Mouse (Mus musculus) E14TG2a.4 (cell line): ENCODE data around the gene Gabarap.
A peak's percentile ranks its signal among the peaks of the same experiment; 100 is the strongest.

Experiments used
- H3K27me3 ChIP-seq: 2 replicates; pipeline ENCODE4 v1.6.1; 2014; ENCODE audit warnings: low read length, control low read depth; ENCODE audit not compliant: insufficient read depth
- H3K36me3 ChIP-seq: 2 replicates; pipeline ENCODE4 v1.6.1; 2014; ENCODE audit warnings: low read length, control low read depth; ENCODE audit not compliant: insufficient read depth
- H3K4me1 ChIP-seq: replicated peaks from 2 replicates; pipeline ENCODE4 v1.6.1; 2014; ENCODE audit warnings: low read depth, low read length, control low read depth
- H3K4me3 ChIP-seq: replicated peaks from 2 replicates; pipeline ENCODE4 v1.5.1; 2014; ENCODE audit warnings: mild to moderate bottlenecking, low read length
- H3K9me3 ChIP-seq: 2 replicates; pipeline ENCODE4 v1.6.1; 2014; ENCODE audit warnings: low read length, control low read depth
- CTCF ChIP-seq: conservative IDR thresholded peaks from 2 replicates; pipeline ENCODE4 v1.5.1; 2014; ENCODE audit warnings: low read length
- NANOG ChIP-seq: IDR thresholded peaks from 2 replicates; pipeline ENCODE4 v1.6.1; 2014; ENCODE audit warnings: borderline replicate concordance, low read length, mixed read lengths
- POU5F1 ChIP-seq: IDR thresholded peaks from 2 replicates; pipeline ENCODE4 v1.6.1; 2014; ENCODE audit warnings: low read length, borderline replicate concordance

Gabarap gene

DNA sequence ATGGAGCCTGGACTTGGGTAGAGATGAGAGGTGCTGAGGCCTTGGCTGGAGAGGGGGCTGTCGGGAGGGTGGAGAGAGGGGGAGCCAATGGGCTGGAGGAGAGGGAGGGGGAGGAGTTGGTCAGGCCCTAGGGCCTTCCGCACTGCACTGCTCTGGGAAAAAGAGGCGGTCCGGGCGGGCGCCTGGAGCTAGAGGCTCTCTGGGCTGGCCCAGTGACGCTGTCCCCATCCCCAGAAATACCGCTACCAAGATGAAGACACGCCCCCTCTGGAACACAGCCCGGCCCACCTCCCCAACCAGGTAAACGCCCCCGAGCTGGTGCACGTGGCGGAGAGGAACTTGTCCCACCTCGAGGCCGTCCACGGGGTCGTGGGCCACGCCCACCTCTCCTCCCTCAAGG, 35.7 kb downstream of the Gabarap start:
- peak overlapping the region; percentile 68 for H3K4me3 ChIP-seq

DNA sequence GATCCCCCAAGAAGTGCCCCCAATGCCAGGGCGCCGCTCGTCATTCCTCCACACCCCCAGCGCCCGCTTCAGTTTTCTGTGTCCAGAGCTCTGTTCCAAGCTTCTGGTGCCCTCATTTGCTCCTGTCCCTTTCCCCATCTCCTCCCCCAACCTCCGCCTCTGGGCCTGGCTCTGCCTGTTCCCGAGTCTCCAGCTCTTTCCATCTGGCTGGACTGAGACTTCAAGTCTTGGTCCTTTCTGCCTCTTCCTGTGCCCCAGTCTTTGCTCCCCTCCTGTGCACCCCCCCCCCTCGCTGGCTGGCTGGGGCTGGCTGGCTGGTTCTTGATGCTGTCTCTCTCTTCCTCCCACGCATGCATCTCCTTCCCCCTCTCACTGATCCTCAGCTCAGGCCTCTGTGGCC, 36.5 kb downstream of the Gabarap start:
- H3K9me3 ChIP-seq, result no peaks in the 10 kb centered on the region
- H3K4me3 ChIP-seq, result peak overlapping the region; percentile 68
- no peak for TF ChIP-seq CTCF
- TF ChIP-seq NANOG, result no peak
- TF ChIP-seq POU5F1, result no peak
- peaks cover 73% of the 10 kb centered on the region for H3K4me1 ChIP-seq
- peaks cover 14% of the 10 kb centered on the region for H3K36me3 ChIP-seq
- H3K27me3 ChIP-seq, result peaks cover 46% of the 10 kb centered on the region

More for the DNA sequence above, 35.7 kb downstream of the Gabarap start:
- H3K36me3 ChIP-seq, result peaks cover 8% of the 10 kb centered on the region
- TF ChIP-seq NANOG, result no peak
- TF ChIP-seq CTCF, result no peak
- no peak for TF ChIP-seq POU5F1
- H3K27me3 ChIP-seq, result peaks cover 51% of the 10 kb centered on the region
- H3K9me3 ChIP-seq, result no peaks in the 10 kb centered on the region
- peaks cover 73% of the 10 kb centered on the region for H3K4me1 ChIP-seq

DNA sequence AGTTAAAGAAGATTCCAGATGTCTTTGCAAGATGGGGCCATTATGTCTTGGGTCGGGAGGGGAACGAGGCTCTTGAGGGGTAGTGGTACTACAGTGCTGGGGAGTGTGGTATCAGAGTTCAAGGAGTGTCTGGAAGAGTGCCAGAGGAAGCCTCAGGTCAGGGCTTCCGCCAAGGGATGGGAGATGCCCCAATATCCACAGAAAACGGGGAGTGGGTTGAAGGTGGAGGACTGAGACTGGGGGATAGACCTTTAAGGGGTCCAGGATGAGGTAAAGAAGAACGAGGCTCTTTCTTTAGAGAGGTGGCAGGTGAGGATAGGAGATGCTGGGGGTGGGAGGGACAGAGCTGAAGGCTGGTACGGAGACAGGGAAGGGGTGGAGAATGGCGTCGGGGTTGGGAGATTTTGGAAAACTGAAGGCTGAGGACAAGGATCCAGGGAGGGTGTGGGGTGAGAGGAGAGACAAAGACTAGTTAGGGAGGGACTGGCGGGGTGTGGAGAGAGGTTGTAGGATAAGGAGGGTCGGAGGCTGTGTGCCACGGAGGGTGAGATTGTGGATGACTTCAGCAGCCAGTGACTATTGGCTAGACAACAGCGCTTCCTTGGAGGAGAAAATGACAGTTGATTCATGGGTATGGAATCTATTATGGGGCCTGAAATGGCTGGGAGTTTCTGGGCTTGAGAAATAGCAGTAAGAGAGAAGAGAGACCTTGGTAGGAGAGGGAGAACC, 37.6 kb downstream of the Gabarap start:
- TF ChIP-seq NANOG, result no peak
- no peak for TF ChIP-seq POU5F1
- TF ChIP-seq CTCF, result no peak
- Histone ChIP-seq H3K9me3 (no peaks in the 10 kb centered on the region), H3K27me3 (peaks cover 35% of the 10 kb centered on the region), H3K4me1 (peaks cover 68% of the 10 kb centered on the region), H3K4me3 (peak overlapping the region; percentile 71), H3K36me3 (peaks cover 14% of the 10 kb centered on the region)

DNA sequence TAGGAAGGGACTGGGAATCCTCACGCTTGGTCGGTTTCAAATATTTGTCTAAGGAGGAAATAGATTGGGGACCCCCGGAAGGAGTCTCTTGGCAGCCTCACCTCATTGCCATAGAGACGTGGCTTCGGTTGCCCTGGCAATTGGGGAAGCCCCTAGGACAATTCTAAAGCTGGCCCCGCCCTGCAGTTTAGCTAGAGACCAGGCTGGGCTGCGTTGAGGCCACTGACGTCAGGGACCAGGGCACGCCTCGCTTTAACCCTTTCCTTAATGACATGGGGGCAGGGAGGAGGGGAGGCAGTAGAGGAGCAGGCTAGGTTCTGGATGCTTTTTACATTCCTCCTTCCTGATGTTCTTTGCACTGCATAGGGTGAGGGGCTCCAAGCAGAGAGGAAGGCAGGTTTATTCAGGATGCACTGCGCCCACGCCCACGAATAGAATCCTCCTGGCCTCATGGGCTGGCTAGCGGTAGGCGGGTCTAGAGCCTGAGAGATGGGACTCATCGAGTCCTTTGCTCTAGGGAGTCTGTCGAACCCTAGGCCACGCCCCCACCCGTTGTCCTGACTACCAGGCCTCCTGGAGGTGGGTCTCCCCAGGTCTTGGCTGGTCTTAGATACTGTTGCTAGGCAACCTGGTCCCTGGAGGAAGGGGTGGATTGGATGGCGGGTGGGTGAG, 38.3 kb downstream of the Gabarap start:
- peaks cover 14% of the 10 kb centered on the region for H3K36me3 ChIP-seq
- no peak for TF ChIP-seq POU5F1
- no peak for TF ChIP-seq NANOG
- H3K4me3 ChIP-seq, result peak overlapping the region; percentile 71
- peaks cover 30% of the 10 kb centered on the region for H3K27me3 ChIP-seq
- H3K4me1 ChIP-seq, result peaks cover 63% of the 10 kb centered on the region
- H3K9me3 ChIP-seq, result no peaks in the 10 kb centered on the region

DNA sequence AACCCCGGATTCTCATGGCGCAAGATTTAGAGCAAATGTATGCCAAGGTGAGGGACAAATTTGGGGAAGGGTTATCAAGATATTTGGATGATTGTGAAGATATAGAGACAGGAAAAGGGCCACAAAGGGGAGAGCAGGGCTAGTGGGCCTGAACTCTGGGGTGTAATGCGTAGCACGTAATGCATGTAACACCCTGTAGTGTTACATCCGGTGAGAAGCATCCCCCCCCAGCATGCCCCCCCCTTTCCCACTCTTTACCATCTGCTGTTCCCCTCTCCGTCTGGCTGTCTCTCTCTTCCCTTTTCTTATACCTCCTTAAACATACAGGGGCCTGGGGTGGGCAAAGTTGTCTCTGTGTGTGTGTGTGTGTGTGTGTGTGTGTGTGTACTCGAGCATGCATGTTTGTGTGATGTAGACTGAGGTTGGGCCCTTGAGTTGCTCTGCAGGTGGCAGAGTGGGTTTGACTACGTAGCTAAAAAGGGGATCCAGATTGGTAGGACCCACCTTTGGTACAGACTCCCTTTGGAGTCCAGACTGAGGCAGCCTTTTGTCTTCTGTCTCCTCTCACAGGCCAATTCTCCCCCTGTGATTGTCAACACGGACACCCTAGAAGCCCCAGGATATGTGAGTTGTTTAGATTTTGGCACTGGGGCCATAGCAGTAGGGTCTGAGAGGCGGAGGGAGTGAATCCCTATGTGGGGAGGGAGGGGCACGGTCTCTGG, 39.0 kb downstream of the Gabarap start:
- no peaks in the 10 kb centered on the region for H3K9me3 ChIP-seq
- TF ChIP-seq CTCF, result no peak
- TF ChIP-seq POU5F1, result no peak
- TF ChIP-seq NANOG, result no peak
- peaks cover 24% of the 10 kb centered on the region for H3K27me3 ChIP-seq
- H3K4me3 ChIP-seq, result 0 out of 2 replicates have a peak overlapping the region, but pooled peaks have one; percentile 71
- H3K36me3 ChIP-seq, result peaks cover 14% of the 10 kb centered on the region
- peaks cover 61% of the 10 kb centered on the region for H3K4me1 ChIP-seq

DNA sequence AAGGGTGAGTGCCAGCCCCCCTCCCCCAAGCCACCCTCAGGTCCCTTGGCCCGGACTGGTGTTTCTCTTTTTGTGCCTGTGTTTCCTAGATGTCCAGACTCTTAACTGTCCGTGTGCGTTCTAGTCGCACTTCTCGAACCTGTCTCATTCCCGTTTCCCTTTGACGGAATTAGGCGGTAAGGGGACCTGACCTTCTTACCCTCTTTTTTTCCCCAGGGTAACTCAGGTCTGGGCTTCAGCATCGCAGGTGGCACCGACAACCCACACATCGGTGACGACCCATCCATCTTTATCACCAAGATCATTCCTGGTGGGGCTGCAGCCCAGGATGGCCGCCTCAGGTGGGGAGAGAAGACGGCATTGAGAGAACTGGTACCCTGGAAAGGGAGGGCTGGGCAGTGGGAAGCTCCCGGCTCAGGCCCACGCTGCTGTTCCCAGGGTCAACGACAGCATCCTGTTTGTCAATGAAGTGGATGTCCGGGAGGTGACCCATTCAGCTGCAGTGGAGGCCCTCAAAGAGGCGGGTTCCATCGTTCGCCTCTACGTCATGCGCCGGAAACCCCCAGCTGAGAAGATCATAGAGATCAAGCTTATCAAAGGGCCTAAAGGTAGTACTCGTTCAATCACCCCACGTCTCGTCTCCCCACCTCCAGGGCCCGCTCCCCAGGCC, 39.8 kb downstream of the Gabarap start:
- TF ChIP-seq POU5F1 (no peak), NANOG (no peak), CTCF (no peak)
- peaks cover 16% of the 10 kb centered on the region for H3K27me3 ChIP-seq
- H3K36me3 ChIP-seq, result peaks cover 14% of the 10 kb centered on the region
- no peak overlapping the region for H3K4me3 ChIP-seq
- H3K4me1 ChIP-seq, result peaks cover 56% of the 10 kb centered on the region
- no peaks in the 10 kb centered on the region for H3K9me3 ChIP-seq

DNA sequence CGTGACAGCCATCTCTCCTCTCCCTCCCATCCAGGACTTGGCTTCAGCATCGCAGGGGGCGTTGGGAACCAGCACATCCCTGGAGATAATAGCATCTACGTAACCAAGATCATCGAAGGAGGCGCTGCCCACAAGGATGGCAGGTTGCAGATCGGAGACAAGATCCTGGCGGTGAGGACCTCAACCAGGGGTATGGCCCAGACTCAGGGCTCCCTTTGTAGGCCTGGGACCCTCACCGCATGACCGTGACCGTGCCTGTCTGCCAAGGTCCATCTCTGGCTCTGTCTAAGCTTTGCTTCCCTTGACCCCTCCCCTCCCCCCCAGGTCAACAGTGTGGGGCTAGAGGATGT, 40.4 kb downstream of the Gabarap start:
- Histone ChIP-seq H3K9me3 (no peaks in the 10 kb centered on the region), H3K27me3 (peaks cover 11% of the 10 kb centered on the region), H3K36me3 (peaks cover 14% of the 10 kb centered on the region), H3K4me1 (peaks cover 51% of the 10 kb centered on the region), H3K4me3 (no peak overlapping the region)
- TF ChIP-seq NANOG, result no peak
- no peak for TF ChIP-seq POU5F1
- TF ChIP-seq CTCF, result no peak

DNA sequence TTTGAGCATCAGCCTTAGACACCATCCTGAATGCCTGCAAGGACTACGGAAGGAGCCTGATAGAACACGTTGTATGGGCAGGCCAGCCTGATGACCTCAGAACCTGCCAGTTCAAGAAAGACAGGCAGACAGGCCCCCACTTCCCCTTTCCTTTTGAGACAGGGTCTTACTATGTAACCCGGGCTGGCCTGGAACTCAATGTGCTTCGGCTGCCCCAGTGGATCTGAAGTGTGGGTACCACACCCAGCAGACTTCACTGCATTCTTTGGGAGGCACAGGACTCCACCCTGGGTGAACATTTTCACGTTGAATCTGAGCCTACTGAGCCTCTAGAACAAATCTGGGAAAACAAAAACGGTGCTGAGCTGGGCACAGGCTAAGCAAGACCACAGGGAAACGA, 47.2 kb downstream of the Gabarap start:
- H3K36me3 ChIP-seq, result no peaks in the 10 kb centered on the region
- H3K27me3 ChIP-seq, result peaks cover 6% of the 10 kb centered on the region; the same call in 1 of the 2 replicates
- peaks cover 37% of the 10 kb centered on the region for H3K4me1 ChIP-seq
- no peak overlapping the region for H3K4me3 ChIP-seq
- TF ChIP-seq CTCF, result no peak
- no peak for TF ChIP-seq NANOG
- TF ChIP-seq POU5F1, result no peak
- no peaks in the 10 kb centered on the region for H3K9me3 ChIP-seq
